Mouse (Mus musculus): Measurements from ENCODE around the gene Thrap3. TPM values are rescaled to one million over a fixed set of nuclear protein-coding genes. Genes with fewer than 3 reads are reported as not detected.

Gene Thrap3
- total RNA-seq, 2 experiments from 2014 or later: 213 to 354 TPM

- ATAC-seq (replicated peaks; ENCODE audit: low FRiP score, poor library complexity, severe bottlenecking): no peak
Measured at GRCm38 (mm10) chr4:126115871-126116521, 86.6 kb downstream of the Thrap3 start.

GRCm38 (mm10) chr4:126115411-126115810 lies 87.1 kb downstream of the Thrap3 start:
- ATAC-seq (replicated peaks; ENCODE audit: low FRiP score, poor library complexity, severe bottlenecking): no peak

Other genes starting within 250 kb of the Thrap3 start
- 33.2 and 46.1 TPM in 2 replicates for gene Csf3r, start 178.2 kb downstream of the Thrap3 start, total RNA-seq (2015; ENCODE audit: low replicate concordance)
- gene Csf3r, start 178.2 kb downstream of the Thrap3 start, total RNA-seq (2017; ENCODE audit: low replicate concordance): 11.7 and 14.2 TPM in 2 replicates
- 22.6 and 42.9 TPM in 2 replicates for gene Mrps15, start 155.8 kb downstream of the Thrap3 start, total RNA-seq (2015; ENCODE audit: low replicate concordance)
- 15.5 and 28.0 TPM in 2 replicates for gene Mrps15, start 155.8 kb downstream of the Thrap3 start, total RNA-seq (2017; ENCODE audit: low replicate concordance)
- 1.3 and 14.8 TPM in 2 replicates for gene Oscp1, start 144.2 kb downstream of the Thrap3 start, total RNA-seq (2015; ENCODE audit: low replicate concordance)
- 5.6 and 8.9 TPM in 2 replicates for gene Oscp1, start 144.2 kb downstream of the Thrap3 start, total RNA-seq (2017; ENCODE audit: low replicate concordance)
- 18.0 and 73.2 TPM in 2 replicates for gene Lsm10, start 106.1 kb downstream of the Thrap3 start, total RNA-seq (2015; ENCODE audit: low replicate concordance)
- gene Lsm10, start 106.1 kb downstream of the Thrap3 start, total RNA-seq (2017; ENCODE audit: low replicate concordance): 2.2 and 4.1 TPM in 2 replicates
- 4.7 and 10.1 TPM in 2 replicates for gene Stk40, start 98.8 kb downstream of the Thrap3 start, total RNA-seq (2015; ENCODE audit: low replicate concordance)
- 2.4 and 6.4 TPM in 2 replicates for gene Stk40, start 98.8 kb downstream of the Thrap3 start, total RNA-seq (2017; ENCODE audit: low replicate concordance)
- not detected in 2 replicates for gene Eva1b, start 55.0 kb downstream of the Thrap3 start, total RNA-seq (2015; ENCODE audit: low replicate concordance)
- gene Eva1b, start 55.0 kb downstream of the Thrap3 start, total RNA-seq (2017; ENCODE audit: low replicate concordance): 0.51 TPM in 1 of 2 replicates, not detected in the other
- 1.8 TPM in 1 of 2 replicates, not detected in the other for gene Sh3d21, start 39.3 kb downstream of the Thrap3 start, total RNA-seq (2015; ENCODE audit: low replicate concordance)
- gene Sh3d21, start 39.3 kb downstream of the Thrap3 start, total RNA-seq (2017; ENCODE audit: low replicate concordance): 0.90 TPM in 1 of 2 replicates, not detected in the other
- gene Map7d1, start 53.6 kb upstream of the Thrap3 start, total RNA-seq (2015; ENCODE audit: low replicate concordance): 6.7 and 12.3 TPM in 2 replicates
- gene Map7d1, start 53.6 kb upstream of the Thrap3 start, total RNA-seq (2017; ENCODE audit: low replicate concordance): 6.3 and 8.2 TPM in 2 replicates
- gene Trappc3, start 59.6 kb upstream of the Thrap3 start, total RNA-seq (2015; ENCODE audit: low replicate concordance): 10.9 and 22.3 TPM in 2 replicates
- 9.2 and 10.8 TPM in 2 replicates for gene Trappc3, start 59.6 kb upstream of the Thrap3 start, total RNA-seq (2017; ENCODE audit: low replicate concordance)
- gene Col8a2, start 84.0 kb upstream of the Thrap3 start, total RNA-seq (2015; ENCODE audit: low replicate concordance): not detected in 2 replicates
- gene Col8a2, start 84.0 kb upstream of the Thrap3 start, total RNA-seq (2017; ENCODE audit: low replicate concordance): 0.39 TPM in 1 of 2 replicates, not detected in the other
- 2.2 TPM in 1 of 2 replicates, not detected in the other for gene Adprhl2, start 118.9 kb upstream of the Thrap3 start, total RNA-seq (2015; ENCODE audit: low replicate concordance)
- 4.7 and 5.5 TPM in 2 replicates for gene Adprhl2, start 118.9 kb upstream of the Thrap3 start, total RNA-seq (2017; ENCODE audit: low replicate concordance)
- gene Tekt2, start 122.9 kb upstream of the Thrap3 start, total RNA-seq (2015; ENCODE audit: low replicate concordance): not detected in 2 replicates
- gene Tekt2, start 122.9 kb upstream of the Thrap3 start, total RNA-seq (2017; ENCODE audit: low replicate concordance): not detected in 2 replicates
- gene Ago3, start 226.8 kb upstream of the Thrap3 start, total RNA-seq (2015; ENCODE audit: low replicate concordance): 3.4 and 13.7 TPM in 2 replicates
- gene Ago3, start 226.8 kb upstream of the Thrap3 start, total RNA-seq (2017; ENCODE audit: low replicate concordance): 2.3 and 5.0 TPM in 2 replicates

Measured in erythroid progenitor cell, adult 5-6 weeks (primary cell).